Mouse (Mus musculus): ENCODE measurements around the gene Pitpnm1. TPM values are rescaled to one million over a fixed set of nuclear protein-coding genes. Genes with fewer than 3 reads are reported as not detected.

The Pitpnm1 gene
- total and polyA plus RNA-seq, 3 experiments, result 25.3 to 51.2 TPM; not detected in 1

DNA sequence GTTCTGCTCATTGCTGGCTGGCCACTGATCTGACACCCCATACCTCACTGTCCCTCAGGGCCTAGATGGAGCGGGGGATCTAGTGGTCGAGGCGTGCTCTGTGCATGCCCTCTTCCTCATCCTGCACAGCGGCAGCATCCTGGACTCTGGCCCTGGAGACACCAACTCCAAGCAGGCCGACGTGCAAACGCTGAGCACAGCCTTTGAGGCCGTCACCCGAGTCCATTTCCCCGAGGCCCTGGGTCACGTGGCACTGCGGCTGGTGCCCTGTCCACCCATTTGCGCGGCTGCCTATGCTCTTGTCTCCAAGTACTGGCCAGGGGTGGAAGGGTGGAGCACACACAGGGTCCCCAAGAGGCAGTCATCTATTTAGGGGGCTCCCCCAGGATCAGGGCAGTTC, 6.9 kb downstream of the Pitpnm1 start:
- no peaks in the 10 kb centered on the region for H3K9me3 ChIP-seq (replicated peaks; ENCODE audit: insufficient read depth, low read length)
- H3K27ac ChIP-seq (ENCODE audit: control insufficient read depth, low read depth, low read length), result no peak overlapping the region
- no peaks in the 10 kb centered on the region for H3K36me3 ChIP-seq (ENCODE audit: control insufficient read depth in 1 of 2, insufficient read depth in 2 of 2, low read length in 2 of 2)
- no peaks in the 10 kb centered on the region for H3K27me3 ChIP-seq (ENCODE audit: control insufficient read depth in 1 of 2, insufficient read depth in 2 of 2, low read length in 2 of 2)
- H3K9ac ChIP-seq (ENCODE audit: control insufficient read depth, low read depth, low read length, poor library complexity, severe bottlenecking), result no peak overlapping the region
- no peak overlapping the region for H3K4me3 ChIP-seq (ENCODE audit: control insufficient read depth in 1 of 2, insufficient read depth in 1 of 2, low read depth in 2 of 2, low read length in 2 of 2)
- no peak for DNase-seq (ENCODE audit: low read depth, low spot score)
- no peaks in the 10 kb centered on the region for H3K4me1 ChIP-seq (ENCODE audit: control insufficient read depth in 1 of 2, insufficient read depth in 2 of 2, low read length in 2 of 2)
- H3K79me2 ChIP-seq (ENCODE audit: control insufficient read depth, insufficient read depth, low read length, poor library complexity), result 0 out of 2 replicates have a peak, but pooled peaks cover 1% of the 10 kb centered on the region
- no peak for TF ChIP-seq SMC3 (IDR thresholded peaks at IDR 0.05; ENCODE audit: low read depth, low read length)
- no peak for TF ChIP-seq HCFC1 (IDR thresholded peaks at IDR 0.05; ENCODE audit: low read depth, low read length)
- TF ChIP-seq MYC (IDR thresholded peaks at IDR 0.05; ENCODE audit: low read depth, low read length), result no peak
- TF ChIP-seq USF1 (IDR thresholded peaks at IDR 0.05; ENCODE audit: low read depth, low read length), result no peak
- TF ChIP-seq TAL1 (IDR thresholded peaks at IDR 0.05; ENCODE audit: low read length), result no peak
- TF ChIP-seq KAT2A (conservative IDR thresholded peaks at IDR 0.05; ENCODE audit: low read depth, low read length), result no peak
- TF ChIP-seq USF2 (IDR thresholded peaks at IDR 0.05; ENCODE audit: borderline replicate concordance in 1 of 2, insufficient read depth in 1 of 2, low read depth in 1 of 2, low read length in 2 of 2), result no peak
- no peak for TF ChIP-seq MEF2A (IDR thresholded peaks at IDR 0.05; ENCODE audit: extremely low read depth, insufficient replicate concordance, low read depth, low read length, poor library complexity, severe bottlenecking)
- TF ChIP-seq RAD21 (IDR thresholded peaks at IDR 0.05; ENCODE audit: low read depth, low read length), result no peak

DNA sequence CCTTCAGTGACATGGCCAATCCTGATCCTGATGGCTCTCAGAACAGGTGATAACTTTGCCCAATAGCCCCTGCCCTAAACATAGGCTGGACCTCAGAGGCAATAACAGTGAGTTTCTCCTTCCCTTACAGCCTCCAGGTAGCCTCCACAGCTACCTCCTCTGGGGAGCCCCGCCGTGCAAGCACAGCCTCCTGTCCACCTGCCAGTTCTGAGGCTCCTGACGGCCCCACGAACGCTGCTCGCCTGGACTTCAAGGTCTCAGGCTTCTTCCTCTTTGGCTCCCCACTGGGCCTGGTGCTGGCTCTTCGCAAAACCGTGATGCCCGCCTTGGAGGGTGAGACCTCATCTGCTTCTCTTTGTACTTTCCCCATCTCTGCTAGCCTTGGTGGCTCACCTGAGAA, 8.7 kb downstream of the Pitpnm1 start:
- peaks cover 5 to 10% of the 10 kb centered on the region in 2 experiments for H3K4me1 ChIP-seq (ENCODE audit: control insufficient read depth in 1 of 2, insufficient read depth in 2 of 2, low read length in 2 of 2)
- H3K36me3 ChIP-seq (ENCODE audit: control insufficient read depth in 1 of 2, insufficient read depth in 2 of 2, low read length in 2 of 2), result peaks cover 0 to 9% of the 10 kb centered on the region in 2 experiments; a peak in 2 of 4 replicates

More for the DNA sequence above, 8.7 kb downstream of the Pitpnm1 start:
- no peak overlapping the region for H3K4me3 ChIP-seq (ENCODE audit: control insufficient read depth in 1 of 2, insufficient read depth in 1 of 2, low read depth in 2 of 2, low read length in 2 of 2)
- no peaks in the 10 kb centered on the region for H3K27me3 ChIP-seq (ENCODE audit: control insufficient read depth in 1 of 2, insufficient read depth in 2 of 2, low read length in 2 of 2)
- H3K79me2 ChIP-seq (ENCODE audit: control insufficient read depth, insufficient read depth, low read length, poor library complexity), result no peaks in the 10 kb centered on the region
- no peak overlapping the region for H3K9ac ChIP-seq (ENCODE audit: control insufficient read depth, low read depth, low read length, poor library complexity, severe bottlenecking)
- no peaks in the 10 kb centered on the region for H3K9me3 ChIP-seq (replicated peaks; ENCODE audit: insufficient read depth, low read length)
- H3K27ac ChIP-seq (ENCODE audit: control insufficient read depth, low read depth, low read length), result no peak overlapping the region
- DNase-seq (ENCODE audit: low read depth, low spot score), result no peak
- TF ChIP-seq RCOR1 (IDR thresholded peaks at IDR 0.05; ENCODE audit: low read depth, low read length), result no peak
- no peak for TF ChIP-seq ETS1 (IDR thresholded peaks at IDR 0.05; ENCODE audit: low read depth, low read length)
- TF ChIP-seq EP300 (IDR thresholded peaks at IDR 0.05; ENCODE audit: low read depth in 1 of 2, low read length in 2 of 2), result no peak
- TF ChIP-seq BHLHE40 (IDR thresholded peaks at IDR 0.05; ENCODE audit: borderline replicate concordance, low read depth, low read length), result no peak
- TF ChIP-seq TCF12 (IDR thresholded peaks at IDR 0.05; ENCODE audit: low read depth, low read length), result no peak
- no peak for TF ChIP-seq ELF1 (IDR thresholded peaks at IDR 0.05; ENCODE audit: low read depth, low read length)
- TF ChIP-seq ZKSCAN1 (IDR thresholded peaks at IDR 0.05; ENCODE audit: low read depth, low read length), result no peak
- no peak for TF ChIP-seq JUND (IDR thresholded peaks at IDR 0.05; ENCODE audit: low read depth, low read length)
- TF ChIP-seq MEF2A (IDR thresholded peaks at IDR 0.05; ENCODE audit: extremely low read depth, insufficient replicate concordance, low read depth, low read length, poor library complexity, severe bottlenecking), result no peak
- TF ChIP-seq ZC3H11A (IDR thresholded peaks at IDR 0.05; ENCODE audit: low read depth, low read length), result no peak
- TF ChIP-seq GATA1 (IDR thresholded peaks at IDR 0.05; ENCODE audit: low read depth, low read length), result no peak
- TF ChIP-seq MYC (IDR thresholded peaks at IDR 0.05; ENCODE audit: low read depth, low read length), result no peak
- no peak for TF ChIP-seq POLR2A (IDR thresholded peaks at IDR 0.05; ENCODE audit: control insufficient read depth in 1 of 2, insufficient read depth in 1 of 2, low read depth in 1 of 2, low read length in 2 of 2, poor library complexity in 1 of 2)
- TF ChIP-seq RAD21 (IDR thresholded peaks at IDR 0.05; ENCODE audit: low read depth, low read length), result no peak
- no peak for TF ChIP-seq MAZ (IDR thresholded peaks at IDR 0.05; ENCODE audit: low read depth, low read length)
- no peak for TF ChIP-seq SMC3 (IDR thresholded peaks at IDR 0.05; ENCODE audit: low read depth, low read length)
- no peak for TF ChIP-seq CHD1 (IDR thresholded peaks at IDR 0.05; ENCODE audit: low read depth, low read length)
